Mouse (Mus musculus) lung, adult 10 weeks (tissue): ENCODE results near the gene Kctd12b. TPM values are rescaled to one million over a fixed set of nuclear protein-coding genes. Genes with fewer than 3 reads are reported as not detected.

Source experiments
- polyA plus RNA-seq: library from polyadenylated mRNA; stranded (reverse); fragments of 350-450 nt; fragmentation: Illumina TruSeq; extraction: RNeasy Lipid Tissue Mini Kit (QIAGEN cat#74804); gene quantifications from one replicate; pipeline ENCODE4 v1.2.3, GENCODE M21; 2014; ENCODE audit warnings: low read depth, low replicate concordance; ENCODE audit not compliant: insufficient read depth

The Kctd12b gene
- 3.7 TPM for polyA plus RNA-seq

DNA sequence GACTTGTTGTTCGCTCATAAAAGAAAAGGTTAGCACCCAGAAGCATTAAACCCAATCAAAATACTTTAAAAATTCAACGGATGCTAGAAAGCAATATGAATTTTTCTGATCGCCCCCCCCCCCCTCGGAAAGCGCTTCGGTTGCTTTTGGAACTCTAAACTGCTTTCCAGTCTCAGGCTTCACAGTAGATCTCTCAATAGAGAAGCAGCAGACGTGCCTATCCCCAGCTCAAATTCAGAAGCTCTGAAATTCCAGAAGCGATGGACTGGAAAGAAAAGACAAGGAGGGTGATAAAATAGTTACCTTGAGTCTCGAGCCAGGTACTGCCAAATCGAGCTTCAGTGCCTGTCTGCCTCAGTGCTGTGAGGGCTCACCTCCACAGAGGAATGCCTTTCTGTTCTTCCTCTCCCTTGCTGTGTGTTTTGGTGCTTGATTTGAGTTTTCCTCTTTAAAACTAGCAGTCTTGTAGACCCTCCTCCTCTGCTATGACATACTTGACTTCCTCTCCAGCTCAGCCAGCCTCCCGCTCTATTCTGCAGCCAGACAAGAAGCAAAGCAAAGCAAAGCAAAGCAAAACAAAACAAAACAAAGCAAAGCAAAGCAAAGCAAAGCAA is at the start of gene Kctd12b:
Gene Kctd12b (minus strand): TSS at position 610 of the 614 bp plus-strand sequence.

DNA sequence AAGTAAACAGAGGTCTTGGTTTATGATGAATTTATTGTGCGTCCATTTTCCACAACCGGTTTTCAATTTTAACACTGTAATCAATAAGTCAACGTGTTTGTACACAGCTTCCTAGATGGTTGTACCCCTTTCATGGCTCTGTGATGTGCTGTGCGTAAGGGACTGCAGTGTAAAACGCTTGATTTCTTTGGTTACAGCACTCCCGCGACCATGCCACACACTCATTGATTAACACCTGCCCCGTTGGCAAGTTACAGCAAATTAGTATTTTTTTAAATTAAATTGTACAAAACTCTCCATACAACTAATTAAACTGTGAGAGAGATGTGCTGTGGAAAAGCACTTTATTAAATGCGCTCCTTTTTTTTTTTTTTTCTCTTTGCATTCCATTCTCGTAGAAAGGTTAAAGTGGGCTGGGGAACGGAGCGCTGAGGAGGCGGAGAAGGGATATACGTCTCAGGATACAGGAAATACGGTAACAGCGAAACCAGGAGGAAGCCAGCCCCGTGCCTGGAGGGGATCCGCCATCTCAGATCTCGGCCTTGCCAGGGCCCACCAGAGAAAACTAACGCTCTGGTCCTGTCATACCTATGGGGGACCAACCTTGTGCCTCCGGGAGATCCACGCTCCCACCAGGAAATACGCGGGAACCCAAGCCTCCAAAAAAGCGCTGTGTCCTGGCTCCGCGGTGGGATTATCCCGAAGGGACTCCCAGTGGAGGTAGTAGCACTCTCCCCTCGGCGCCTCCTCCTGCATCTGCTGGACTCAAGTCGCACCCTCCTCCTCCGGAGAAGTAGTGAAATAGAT is 27.1 kb upstream of the Kctd12b start, which contains the start of gene Nbdy:
Gene Nbdy (plus strand): TSS at position 481 of the 807 bp plus-strand sequence.

Other genes starting within 250 kb of the Kctd12b start
- gene Ubqln2, start 198.2 kb downstream of the Kctd12b start, polyA plus RNA-seq = 15.9 TPM
- gene Cypt3, start 137.8 kb downstream of the Kctd12b start, polyA plus RNA-seq = not detected
- 54.8 TPM for gene Nbdy, start 27.2 kb upstream of the Kctd12b start, polyA plus RNA-seq
- gene Spin2c, start 135.8 kb upstream of the Kctd12b start, polyA plus RNA-seq = 1.9 TPM